Mouse (Mus musculus): ENCODE data around the gene Nbea.

Gene Nbea

DNA sequence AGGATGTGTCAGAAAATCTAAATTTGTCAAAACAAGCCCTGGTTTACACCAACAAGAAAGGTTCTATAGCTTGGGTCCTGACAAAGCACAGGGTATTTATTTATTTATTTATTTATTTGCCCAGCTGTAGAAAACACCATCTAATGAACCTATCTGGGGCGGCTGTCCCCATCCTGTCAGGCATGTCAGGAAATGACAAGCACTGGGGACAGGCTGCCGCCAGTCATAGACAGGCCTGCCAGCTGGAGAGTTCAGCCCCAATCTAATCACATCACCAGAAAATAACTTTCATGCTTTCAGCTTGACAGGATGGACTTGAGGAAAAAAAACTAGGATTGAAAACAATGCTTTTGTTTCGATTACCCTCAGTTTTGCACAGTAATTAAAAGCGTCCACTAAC, 440.8 kb downstream of the Nbea start:
- DNase-seq: no peak

DNA sequence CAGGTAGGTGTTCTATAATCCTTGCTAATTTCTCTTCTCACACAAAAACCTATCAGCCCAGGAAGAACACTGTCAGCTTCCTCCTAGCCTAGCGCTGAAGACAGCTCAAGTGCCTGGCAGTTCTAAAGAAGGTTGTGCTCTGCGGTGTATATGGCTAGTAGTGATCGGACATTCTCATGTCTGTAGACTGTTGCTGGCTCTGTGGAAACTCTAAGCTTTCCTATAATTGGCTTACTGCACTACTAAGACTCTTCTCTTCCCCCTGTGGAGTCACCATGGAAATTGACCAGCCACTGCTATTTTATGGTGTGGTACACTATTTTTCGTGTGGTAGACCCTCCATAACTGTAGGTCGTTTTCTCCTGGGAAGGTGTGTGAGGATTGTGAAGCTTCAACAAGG, 441.3 kb downstream of the Nbea start:
- no peak for DNase-seq

DNA sequence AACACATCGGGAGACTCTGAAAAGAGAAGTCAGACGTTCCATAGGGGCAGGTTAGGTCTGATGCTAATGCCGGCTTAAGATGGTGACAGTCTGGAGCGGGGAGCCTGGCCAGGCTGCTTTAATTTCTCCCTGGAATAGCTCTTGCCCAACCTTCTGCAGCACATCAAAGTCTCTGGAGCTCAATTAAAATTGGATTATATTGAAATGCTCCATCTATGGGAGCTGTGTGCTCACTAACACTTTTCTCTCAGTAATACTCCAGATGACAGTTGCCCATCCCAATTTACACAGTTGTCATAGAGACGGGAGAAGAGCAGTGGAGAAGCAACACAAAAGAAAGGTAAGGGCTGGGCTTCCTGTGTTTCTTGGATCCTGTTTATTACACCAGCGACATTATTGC, 442.1 kb downstream of the Nbea start:
- no peak for DNase-seq

DNA sequence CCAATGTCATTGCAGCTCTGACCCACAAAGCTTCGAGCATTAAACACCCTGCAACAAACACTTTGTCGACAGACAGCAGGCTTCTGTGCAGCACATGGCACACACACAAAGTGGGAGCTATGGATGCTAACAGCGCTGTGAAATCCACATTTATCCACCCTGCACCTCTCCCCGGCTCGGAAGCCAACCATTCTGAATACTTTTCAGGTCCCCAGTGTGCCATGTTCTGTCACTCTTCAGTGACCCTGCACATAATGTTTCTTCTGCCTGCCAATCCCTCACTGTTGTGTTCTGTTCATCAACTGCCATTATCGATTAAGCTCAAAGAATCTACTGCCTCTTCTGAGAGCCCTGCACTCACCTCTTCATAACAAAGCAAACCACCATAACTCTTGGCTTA, 449.8 kb downstream of the Nbea start:
- DNase-seq: no peak

DNA sequence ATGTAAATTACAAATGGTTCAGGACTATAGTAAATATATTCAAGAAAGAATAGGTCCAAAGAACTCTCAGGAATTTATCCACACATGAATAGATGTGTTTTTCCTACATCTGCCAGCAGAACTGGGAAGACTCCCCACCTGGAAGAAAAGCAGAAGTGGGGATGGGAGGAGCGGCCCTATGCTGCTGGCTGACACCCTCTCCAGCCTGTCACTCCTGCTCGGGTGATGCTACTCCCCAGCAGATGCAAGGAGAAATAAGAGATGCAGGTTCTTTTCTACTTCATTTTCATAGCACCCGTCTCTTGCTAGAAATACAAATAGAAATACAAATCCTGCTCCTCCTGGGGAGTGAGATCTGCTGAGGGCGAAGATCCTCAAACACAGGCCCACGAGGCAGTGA, 453.0 kb downstream of the Nbea start:
- DNase-seq: no peak

DNA sequence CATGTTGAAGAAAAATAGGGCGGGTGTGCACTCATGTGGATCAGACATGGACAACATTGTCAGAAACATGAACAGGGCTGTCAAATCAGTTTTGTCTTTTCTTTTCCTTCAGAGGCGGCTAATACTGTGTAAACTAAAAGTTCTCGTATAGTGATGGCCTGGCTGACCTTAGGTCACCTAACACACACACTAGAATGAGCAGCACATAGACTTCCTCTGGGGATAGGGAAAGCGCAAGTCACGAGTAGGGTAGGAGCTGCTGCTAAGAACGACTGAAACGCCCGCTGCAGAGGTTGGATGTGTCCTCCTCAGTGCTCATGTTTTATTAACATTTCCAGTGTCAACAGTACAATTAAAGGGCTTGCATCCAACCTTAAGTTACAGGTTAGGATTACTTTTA, 453.4 kb downstream of the Nbea start:
- DNase-seq: no peak

DNA sequence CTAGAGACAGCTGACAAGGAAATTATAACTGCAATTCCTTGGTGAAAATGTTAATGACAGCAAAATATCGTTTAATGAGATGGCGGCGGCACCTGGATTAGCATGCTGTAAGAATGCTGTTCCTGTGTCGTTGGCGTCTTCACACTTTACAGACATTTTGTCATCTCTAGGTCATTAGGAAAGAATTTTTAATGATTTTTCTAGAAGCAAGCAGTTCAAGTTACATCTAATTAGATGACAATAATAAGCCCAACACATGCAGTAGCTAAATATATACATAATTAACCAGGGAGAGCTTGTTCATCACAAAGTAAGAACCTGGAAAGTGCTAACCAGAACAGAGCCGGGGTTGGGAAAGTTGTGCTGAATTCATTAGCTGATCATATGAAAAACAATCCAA, 469.2 kb downstream of the Nbea start:
- no peak for DNase-seq

DNA sequence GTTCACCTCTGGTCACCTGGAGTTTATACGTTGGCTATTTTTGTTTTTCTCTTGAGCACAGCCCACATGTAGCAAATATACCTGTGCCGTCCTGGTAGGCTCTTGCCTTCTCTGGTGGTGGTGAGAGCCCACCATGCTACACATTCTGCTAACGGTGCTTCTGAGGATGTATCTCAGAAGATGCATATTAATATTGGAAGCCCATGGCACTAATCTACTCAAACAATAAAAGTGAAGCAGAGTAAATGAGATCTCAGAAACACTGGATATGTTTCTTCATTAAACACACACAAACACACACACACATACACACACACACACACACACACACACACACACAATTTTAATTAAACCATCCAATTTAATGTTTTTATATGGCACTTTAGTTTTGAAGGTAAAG, 469.6 kb downstream of the Nbea start:
- DNase-seq: no peak

DNA sequence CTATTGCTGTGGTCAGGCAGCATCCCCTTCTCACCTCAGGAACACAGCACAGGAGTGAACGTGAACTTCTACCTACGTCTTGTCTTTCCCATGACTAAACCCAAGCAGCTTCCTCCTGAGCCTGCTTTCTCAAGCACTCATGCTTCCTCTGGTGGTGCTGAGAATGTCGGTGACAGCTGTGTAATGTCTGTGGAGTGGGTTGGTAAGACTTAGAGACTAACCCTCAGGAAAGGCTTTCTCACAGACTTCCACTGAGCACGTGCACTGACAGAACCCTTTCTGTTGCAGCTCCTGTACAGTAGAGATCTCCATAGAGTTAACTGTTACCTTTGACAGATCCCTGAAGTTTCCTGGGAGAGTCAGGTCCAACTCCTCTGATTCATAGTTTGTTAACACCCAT, 473.2 kb downstream of the Nbea start:
- DNase-seq: no peak

DNA sequence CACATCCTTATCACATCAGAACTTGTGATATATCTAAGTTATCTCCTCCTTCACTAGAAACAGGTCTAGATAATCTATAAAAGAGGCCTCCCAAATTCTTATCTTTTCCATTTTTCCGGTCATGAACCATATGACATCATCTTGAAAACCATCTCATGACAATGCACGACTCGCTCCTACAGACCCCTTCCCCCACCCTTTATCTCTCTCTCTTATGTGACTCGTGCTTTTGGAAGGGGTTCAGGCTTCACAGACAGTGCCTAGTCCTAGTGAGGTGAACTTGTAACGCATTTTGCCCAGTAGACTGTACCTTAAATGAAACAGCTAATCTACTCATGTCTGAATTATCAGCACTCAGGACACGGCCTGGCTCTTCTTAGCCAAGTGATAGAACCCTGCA, 481.9 kb downstream of the Nbea start:
- DNase-seq: no peak

DNA sequence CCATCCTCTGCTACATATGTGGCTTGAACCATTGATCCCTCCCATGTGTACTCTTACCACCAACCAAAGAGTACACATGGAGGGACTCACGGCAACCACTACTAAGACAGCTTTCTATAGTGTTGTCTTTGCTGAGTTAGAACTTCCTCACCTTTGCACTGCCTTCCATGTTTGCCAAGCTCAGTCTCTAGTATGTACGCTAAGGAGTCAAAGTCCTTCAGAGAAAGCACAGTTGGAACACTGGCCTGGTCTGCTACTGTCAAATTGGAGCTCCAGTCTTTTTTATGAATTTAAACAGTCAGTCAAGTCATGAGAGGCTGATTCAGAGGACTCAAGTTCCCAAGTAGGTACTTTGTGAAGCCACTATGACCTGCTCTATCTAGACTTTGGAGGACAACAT, 486.3 kb downstream of the Nbea start:
- DNase-seq: peak; percentile 41 to 43

DNA sequence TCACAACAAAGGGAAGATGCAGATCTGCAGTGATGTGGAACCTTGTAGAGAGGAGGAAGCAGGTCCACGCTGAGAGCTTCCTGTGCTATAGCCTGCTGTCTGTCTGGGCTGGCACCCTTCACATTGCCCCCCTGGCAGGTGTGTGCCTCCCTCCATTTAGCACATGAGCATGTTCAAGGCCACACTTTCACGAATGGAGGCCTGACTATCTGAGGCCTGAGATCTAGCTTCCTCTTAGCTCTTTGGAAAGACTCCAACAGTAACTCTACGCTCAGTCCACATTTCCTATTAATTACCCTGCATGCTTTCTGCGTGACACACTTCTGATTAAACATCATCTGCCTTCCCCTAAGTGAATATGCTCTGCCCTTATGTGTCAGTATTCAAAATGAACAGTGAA, 490.4 kb downstream of the Nbea start:
- DNase-seq: no peak

DNA sequence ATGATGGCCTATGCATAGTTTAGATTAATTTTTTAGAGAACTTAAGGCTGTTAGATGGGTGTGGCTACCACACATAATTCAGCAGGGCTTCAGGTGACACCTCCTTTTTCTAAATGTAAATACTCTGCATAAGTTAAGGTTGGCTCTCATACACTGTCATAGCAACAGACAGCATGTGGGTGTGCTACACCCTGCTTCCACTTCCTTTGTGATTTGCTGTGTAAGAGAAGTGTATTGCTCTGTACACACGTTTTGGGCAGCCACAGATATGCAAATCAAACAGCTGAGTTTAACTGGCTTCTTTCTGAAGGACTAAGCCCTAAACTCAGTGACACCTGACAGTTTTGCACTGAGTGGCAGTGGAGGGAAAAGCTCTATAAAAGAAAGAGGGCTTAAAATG, 495.4 kb downstream of the Nbea start:
- no peak for DNase-seq

DNA sequence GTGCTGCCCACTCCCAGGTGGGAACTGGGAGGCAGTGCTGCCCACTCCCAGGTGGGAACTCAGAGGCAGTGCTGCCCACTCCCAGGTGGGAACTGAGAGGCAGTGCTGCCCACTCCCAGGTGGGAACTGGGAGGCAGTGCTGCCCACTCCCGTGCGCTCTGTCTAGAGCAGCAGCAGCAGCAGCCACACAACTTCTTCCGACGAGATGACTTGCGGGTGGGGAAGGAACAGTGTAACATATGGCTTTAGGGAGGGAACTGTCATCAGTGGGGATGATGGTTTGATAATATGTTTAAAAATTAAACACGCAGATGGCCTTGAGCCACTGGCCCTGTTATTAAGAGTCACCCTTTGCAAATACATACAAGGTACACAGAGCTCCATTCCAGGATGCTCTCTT, 496.5 kb downstream of the Nbea start:
- no peak for DNase-seq

DNA sequence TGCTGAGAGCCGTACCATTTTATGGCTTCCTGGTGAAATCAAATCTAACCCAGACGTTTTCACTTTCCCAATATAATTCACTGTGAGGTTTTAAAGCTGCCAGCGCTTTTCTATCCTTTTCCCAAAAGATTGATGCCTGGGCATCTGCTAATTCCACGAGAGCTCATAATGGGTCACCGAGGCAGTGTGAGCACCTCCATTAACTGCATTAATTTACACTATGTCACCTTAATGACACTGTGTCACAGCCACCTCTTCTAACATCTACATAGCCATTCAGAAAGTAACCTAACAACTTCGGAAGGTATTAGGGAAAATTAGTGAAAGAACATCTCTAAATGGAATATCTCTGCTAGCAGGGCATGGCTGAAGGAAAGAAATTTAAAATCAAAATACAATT, 497.9 kb downstream of the Nbea start:
- DNase-seq: no peak

DNA sequence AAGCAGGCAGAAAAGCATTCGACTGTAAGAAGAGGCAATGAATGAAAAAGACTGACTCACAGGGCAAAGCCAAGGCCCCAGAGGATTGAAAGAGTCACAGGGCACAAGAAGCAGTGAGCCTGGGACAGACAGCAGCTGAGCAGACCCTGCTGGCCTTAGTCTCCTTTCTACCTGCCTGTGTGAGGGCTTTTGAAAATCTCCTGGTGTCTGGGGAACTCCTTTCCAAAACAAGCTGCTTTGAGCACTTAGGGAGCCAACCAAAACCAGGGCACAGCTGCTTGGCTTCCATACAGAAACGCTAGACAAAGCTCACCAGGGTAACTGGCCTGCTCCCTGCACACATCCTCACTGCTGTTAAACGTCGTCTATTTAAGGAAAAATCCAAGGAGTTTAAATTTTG, 498.6 kb downstream of the Nbea start:
- no peak for DNase-seq

DNA sequence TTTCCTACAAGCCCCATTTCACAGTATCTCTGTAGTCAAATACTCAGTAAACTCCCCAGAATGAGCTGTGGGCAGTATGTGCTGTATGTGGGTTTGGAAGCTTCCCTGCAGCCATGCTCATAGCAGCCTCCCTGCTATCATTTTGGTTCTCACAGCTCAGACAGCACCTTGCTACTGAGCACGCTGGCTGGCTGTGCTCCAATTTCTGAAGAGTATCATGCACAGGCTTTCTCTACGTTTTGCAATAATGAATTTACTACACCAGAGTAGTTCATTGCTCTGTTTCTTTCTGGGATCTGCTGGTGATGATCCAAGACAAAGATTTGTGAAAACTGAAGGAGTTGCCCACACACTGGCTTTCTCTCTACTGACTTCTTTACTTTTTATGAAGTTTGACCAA, 505.8 kb downstream of the Nbea start:
- DNase-seq: no peak

DNA sequence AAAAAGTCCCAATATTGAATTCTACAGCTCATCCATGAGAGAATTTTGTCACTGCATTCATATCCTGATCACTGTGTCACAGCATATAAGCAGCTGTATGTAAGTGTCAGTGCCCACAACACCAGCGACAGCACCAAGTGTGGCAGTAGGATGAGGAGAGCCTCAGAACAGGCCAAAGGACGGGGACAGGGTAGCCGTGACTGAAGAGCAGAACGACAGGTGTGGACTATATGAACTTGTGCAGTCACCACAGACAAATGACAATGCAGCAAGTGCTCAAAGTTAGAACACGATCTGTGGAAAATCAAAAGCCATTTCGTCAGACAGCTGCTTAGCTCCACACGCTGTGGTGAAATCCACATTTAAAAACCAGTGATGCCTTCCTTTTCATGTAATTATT, 509.3 kb downstream of the Nbea start:
- no peak for DNase-seq

DNA sequence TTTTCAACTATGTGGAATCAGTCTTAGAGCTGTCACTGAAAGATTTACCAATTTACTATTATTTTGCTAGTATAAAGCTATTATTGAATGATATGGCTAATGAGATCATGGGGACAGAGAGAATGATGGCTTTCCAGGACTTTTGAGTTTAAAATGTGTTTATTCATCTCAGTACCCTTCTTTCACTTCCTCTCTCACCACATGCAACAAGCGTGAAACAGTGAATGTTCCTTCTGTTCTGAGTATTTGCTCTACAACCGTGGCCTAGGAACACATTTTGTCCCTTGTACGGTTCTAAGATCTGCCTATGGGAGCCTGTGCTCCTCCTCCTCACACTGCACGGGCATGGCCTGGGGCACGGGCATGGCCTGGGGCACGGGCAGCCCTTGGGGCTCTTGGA, 516.5 kb downstream of the Nbea start:
- no peak for DNase-seq

DNA sequence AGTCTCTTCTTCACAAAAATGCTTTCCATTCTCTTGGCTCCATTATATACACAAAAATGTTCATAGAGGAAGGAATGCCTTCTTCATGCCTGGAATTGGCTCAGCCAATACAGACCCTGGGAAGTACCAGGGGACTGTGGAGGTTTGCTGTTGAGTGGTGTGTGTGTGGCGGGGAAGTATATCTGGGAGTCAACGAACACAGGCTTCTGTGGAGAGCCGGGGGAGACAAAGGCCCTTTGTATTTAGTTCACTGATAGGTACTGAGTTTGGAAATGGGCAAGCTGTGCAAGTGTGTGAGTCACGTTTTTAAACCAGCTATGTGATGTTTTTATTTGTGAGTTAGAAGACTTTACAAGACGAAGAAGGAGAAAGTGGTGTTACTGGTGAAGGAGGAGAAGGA, 517.6 kb downstream of the Nbea start:
- DNase-seq: no peak

DNA sequence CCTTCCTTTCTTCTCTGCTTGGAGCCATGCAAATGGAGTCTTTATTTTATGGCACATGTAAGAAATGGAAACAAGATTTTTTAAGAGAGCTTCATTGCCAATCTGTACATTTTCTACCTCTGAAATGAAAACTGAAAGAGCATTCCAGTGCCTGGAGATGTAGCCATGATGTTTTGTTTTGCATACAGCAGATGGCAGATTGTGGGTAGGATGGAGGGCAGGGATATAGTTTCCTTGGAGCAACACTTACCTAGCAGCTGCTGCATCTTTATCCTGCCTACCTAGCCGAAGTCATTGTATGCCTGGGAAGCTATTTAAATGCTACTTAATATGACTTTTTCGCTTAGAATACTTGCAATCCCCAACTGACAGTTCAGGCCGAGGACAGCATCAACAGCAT, 518.8 kb downstream of the Nbea start:
- DNase-seq: no peak

DNA sequence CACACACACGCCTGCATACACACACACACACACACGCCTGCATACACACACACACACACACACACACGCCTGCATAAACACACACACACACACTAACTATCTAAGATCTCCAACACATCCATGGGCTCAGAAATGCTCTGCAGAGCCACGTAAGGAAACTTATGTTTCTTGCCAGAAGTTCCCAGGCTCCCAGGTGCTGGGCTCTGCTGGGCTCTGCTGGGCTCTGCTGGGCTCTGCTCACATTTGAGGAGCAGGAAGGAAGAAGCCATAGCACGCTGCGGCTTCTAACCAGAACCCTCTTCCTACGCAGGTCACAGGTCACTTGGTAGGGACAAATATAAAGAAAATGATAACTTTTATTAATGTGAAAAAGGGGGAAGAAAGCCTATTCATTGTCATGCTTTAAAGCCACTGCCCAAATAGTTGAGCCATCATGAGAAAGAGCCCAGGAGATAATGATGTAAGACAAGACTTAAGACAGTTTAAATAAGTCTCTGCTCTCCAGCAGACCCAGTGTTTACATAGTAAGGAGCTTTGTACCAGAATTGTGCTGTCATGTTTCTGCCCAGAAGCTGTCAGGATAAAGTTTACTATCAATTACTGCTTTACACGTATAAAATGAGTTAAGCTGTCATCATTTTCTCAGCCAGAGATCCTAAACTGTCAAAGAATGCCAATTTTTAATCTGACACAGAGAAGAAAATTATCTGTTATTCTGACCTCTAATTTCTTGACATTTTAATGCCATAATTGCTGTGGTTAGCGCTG, 521.6 kb downstream of the Nbea start:
- DNase-seq: no peak

DNA sequence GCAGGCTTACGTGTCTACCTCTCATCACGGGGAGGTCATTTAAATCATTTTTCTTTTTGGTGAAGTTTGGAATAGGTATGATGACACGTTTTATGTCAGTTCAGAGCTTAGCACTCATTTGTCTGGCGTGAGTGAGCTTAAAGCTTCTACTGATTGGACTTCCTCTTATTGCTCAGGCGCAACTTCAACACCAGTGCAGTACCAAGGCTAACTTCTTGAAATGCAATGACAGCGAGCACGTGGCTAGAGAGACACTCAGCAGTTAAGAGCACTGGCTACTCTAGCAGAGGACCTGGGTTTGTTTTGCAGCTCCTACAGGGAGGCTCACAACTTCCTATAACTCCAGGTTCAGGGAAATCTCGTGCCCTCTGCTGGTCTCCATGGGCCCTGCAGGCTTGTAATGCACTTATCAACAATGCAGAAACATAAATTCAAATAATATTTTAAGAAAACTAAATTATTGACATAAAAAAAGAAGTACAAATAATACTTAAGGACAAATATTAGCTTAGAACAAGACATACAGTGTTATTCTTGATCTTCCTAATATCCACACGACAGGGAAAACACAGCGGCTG, 523.2 kb downstream of the Nbea start:
- DNase-seq: peak in 1 of 2 experiments; percentile 11

DNA sequence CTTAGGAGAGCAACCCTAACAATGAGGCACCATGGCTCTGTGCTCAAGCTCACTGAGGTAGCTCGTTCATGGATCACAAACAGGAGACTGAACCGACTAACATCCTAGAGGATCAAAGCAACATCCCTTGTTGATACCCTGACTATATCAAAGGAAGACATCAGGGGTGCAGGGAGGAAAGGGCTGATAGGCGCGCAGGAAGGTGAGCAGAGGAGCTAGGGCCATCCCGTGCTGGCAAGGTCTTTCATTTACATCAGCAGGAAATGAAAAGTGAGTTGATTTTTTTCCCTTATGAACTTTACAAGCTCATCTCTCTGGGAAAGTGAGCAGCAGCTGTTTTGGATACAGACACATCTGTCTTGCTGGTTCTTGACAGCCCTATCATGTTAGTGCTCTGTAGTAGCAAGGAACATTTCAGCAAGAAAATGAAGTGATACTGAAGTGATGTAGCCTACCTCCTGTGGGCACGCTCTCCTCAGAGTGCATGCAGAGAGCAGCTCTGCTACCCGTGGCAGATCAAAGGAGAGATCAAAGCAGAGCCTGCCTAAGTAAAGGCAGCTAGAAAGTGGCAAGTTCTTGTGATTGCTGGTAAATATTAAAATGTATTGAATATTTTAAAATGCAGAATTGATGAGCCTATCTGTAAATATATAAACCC, 523.8 kb downstream of the Nbea start:
- DNase-seq: no peak

DNA sequence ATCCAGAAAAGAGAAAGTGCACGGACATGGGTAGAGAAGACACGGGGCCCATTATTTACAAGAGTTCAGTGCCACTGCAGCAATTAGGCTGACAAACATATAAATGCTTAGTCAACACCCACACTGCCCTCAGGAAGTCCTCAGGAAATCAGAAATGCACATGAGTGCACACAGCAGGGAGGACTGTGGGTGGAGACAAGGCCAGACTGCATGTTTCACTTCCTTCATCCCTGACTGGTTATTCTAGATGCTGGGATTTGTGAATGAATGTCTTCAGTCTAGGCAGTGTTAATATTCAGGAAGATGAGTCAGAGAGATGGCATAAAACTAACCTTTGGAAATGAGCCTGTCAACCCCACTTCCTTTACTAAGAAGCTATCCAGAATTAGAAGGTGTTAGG, 531.2 kb downstream of the Nbea start:
- peak in 1 of 2 experiments; percentile 4 for DNase-seq

Data from kidney, adult 8-10 months (tissue).